Mouse (Mus musculus): ENCODE measurements around the gene Ppp1r1c.
"Not testable (repeated sequence)": the region's sequence is repeated elsewhere in the genome, so short reads cannot be mapped to it uniquely, and the experiment has no call there.

Ppp1r1c gene

DNA sequence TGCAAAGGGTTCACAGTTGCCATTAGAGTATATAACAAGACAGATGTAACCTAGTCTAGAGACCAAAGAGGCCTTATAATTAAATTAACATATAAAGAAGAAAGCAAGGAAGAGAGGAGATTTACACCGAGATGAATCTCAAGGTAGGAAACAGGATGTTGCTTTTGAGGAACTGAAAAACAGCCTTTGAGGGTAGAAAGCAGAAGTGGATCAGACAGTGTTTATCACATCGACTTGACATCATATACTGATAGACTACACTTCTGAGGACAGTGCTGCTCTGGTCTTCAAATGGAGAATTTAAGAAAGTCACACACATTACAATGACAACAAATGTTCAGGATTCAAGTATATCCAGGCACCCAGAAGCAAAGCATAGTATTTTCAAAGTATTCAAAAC is 34.4 kb downstream of the Ppp1r1c start:
- DNase-seq (ENCODE audit: low read depth, low spot score): no peak

GRCm38 (mm10) chr2:79744164-79744563 is 36.6 kb downstream of the Ppp1r1c start:
- no peak for DNase-seq (ENCODE audit: low read depth, low spot score)

DNA sequence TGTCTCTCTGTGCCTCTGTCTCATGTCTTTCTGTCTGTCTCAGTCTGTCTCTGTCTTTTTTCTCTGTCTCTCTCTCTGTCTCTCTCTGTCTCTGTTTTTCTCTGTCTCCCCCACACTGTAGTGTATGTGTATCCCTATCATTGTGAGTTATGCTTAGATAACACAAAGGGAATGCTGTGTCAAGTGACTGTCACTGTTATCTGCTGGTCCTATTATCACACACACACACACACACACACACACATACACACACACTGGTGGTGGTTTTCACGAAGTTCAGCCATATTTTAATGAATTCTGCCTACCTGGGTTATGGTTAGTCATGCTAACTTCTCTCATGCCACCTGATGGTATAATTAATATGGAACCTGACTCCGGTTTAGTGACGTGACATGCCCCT is 44.1 kb downstream of the Ppp1r1c start:
- no peak for DNase-seq (ENCODE audit: low read depth, low spot score)

- DNase-seq (ENCODE audit: low read depth, low spot score): no peak
Observed at GRCm38 (mm10) chr2:79760018-79760417, 52.4 kb downstream of the Ppp1r1c start.

- no peak for DNase-seq (ENCODE audit: low read depth, low spot score)
Observed at GRCm38 (mm10) chr2:79762723-79763388, 55.3 kb downstream of the Ppp1r1c start.

GRCm38 (mm10) chr2:79765032-79765431 is 57.5 kb downstream of the Ppp1r1c start:
- DNase-seq (ENCODE audit: low read depth, low spot score): no peak

GRCm38 (mm10) chr2:79765723-79766122 is 58.1 kb downstream of the Ppp1r1c start:
- no peak for DNase-seq (ENCODE audit: low read depth, low spot score)

DNA sequence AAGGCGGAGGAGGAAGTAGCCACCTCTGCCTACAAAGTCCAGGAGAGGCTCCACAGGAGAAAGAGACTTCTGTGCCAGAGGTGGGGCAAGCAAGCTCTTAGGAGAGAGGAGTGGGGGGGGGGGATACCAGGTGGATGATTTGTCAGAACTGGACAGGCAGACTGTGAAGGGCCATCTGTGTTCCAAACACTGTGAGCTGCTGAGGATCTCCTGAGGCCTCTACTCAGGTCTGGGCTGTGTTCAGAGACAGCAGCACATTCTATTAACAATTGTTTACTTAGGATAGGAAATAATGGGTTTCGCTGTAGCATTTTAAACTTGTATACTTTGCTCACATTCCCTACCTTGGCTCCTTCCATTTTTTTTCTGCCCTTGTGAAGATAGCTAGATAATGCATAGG is 61.0 kb downstream of the Ppp1r1c start:
- DNase-seq (ENCODE audit: low read depth, low spot score): no peak

DNA sequence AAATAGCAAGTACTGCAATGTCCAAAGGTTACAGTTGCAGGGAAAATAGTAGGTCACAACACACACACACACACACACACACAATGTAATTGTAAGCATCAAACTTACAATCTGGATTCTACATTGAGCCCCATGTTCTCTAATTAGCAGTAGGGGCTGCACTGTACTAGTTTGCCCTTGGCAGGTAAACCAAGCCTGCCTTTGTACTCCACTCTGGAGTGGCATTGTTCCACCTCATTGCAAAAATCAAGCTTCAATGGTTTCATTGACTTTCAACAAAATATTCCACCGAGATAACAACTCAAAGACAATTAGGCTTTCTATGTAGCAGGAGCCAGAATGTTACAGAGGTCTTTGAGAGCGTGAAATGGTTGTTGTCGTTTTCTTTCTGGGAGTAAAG is 62.7 kb downstream of the Ppp1r1c start:
- DNase-seq (ENCODE audit: low read depth, low spot score): no peak

- DNase-seq (ENCODE audit: low read depth, low spot score): peak; percentile 64
Observed at GRCm38 (mm10) chr2:79774372-79774771, 66.8 kb downstream of the Ppp1r1c start.

GRCm38 (mm10) chr2:79777801-79778200 is 70.2 kb downstream of the Ppp1r1c start:
- no peak for DNase-seq (ENCODE audit: low read depth, low spot score)

GRCm38 (mm10) chr2:79780772-79781171 is 73.2 kb downstream of the Ppp1r1c start:
- DNase-seq (ENCODE audit: low read depth, low spot score): no peak

- DNase-seq (ENCODE audit: low read depth, low spot score): no peak
Observed at GRCm38 (mm10) chr2:79785541-79786134, 78.1 kb downstream of the Ppp1r1c start.

DNA sequence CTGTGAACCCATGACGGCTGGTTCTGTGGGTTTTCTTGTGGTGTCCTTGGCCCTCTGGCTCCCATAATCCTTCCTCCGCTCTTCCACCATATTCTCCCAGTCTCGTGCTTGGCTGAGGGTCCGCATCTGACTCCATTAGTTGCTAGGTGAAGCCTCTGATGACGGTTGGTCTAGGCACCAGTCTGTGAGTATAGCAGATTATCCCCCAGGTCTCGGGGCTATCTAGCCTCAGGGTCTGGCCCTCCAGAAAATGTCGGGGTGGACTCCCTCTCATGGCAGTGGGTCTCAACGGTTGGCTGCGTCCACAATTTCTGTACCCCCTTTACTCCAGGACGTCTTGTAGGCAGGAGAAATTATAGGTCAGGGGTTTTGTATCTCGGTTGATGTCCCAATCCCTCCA is 78.9 kb downstream of the Ppp1r1c start:
- DNase-seq (ENCODE audit: low read depth, low spot score): no peak

DNA sequence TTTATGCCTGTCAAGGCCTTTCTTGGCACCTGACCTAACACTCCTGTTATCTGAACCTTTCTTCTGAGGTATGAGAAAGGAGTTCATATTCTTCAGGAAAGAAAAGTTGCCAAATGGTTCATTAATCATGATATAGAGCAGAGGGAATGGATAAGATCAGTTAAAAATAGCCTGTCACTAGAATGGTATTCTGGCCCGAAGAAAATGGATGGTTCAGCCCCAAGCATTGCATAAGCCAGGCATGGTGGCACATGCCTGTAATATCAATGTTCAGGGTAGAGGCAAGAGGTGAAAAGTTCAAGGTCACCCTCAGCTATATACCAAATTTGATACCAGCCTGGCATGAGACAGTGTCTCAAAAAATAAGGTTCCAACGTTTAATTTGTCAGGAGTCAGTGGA is 85.6 kb downstream of the Ppp1r1c start:
- no peak for DNase-seq (ENCODE audit: low read depth, low spot score)

DNA sequence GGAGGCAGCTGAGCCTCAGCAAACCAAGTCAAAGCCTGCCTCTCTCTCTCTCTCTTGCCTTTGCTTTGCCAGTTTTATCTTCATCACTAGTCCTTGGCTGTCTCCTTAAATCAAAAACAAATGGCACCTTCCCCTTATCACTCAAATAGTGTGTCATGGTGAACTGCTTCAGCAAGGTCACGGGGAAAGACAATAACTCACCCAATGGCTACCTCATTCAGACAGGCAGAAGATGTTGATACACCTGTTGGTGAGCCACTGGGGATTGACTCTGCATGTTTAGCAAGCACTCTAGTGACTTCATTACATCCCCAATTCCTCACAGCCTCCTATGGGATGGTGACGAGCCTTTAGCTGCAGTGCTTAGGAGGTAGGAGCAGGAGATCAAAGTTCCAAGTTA is 89.9 kb downstream of the Ppp1r1c start:
- no peak for DNase-seq (ENCODE audit: low read depth, low spot score)

DNA sequence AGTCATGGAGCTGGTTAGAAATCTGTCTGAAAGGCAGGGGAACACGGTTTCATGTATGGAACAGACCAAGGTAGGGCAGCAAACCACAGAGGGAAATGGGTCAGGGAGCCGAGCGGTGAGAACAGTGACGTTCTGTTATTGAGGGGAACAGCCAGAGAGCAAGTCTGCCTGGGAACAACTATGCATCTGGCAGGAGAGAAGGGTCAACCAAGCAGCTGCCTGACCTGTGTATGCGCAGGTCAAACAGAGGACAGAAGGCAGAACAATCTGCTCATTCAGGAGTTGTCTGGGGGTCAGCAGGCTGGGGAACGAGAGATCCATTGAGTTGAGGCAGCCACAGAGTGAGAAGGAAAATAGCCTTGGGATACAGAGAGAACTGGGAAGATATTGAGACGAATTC is 91.0 kb downstream of the Ppp1r1c start:
- DNase-seq (ENCODE audit: low read depth, low spot score): no peak

- no peak for DNase-seq (ENCODE audit: low read depth, low spot score)
Observed at GRCm38 (mm10) chr2:79815708-79816484, 108.3 kb downstream of the Ppp1r1c start.

DNA sequence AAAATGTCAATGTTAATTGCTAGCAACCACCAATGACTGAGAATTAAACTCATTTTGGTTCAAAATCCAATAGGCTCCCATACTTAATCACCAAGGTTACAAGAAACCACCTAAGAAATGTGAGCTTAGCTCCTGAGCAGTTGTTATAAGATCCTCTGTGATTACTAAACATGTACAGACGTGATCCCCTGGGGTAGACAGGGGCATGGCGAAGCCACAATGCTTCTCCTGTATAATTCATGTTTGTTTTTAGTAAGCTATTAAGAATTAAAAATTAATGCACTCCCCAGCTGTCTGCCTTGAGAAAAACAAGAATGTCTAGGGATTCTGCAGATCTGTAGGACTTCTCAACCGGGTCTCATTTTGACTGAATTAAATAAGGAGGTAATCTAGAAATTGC is 112.0 kb downstream of the Ppp1r1c start:
- no peak for DNase-seq (ENCODE audit: low read depth, low spot score)

GRCm38 (mm10) chr2:79825853-79826252 is 118.3 kb downstream of the Ppp1r1c start:
- DNase-seq (ENCODE audit: low read depth, low spot score): no peak

GRCm38 (mm10) chr2:79839090-79839489 is 131.5 kb downstream of the Ppp1r1c start:
- no peak for DNase-seq (ENCODE audit: low read depth, low spot score)

- DNase-seq (ENCODE audit: low read depth, low spot score): no peak
Observed at GRCm38 (mm10) chr2:79839513-79839912, 131.9 kb downstream of the Ppp1r1c start.

DNA sequence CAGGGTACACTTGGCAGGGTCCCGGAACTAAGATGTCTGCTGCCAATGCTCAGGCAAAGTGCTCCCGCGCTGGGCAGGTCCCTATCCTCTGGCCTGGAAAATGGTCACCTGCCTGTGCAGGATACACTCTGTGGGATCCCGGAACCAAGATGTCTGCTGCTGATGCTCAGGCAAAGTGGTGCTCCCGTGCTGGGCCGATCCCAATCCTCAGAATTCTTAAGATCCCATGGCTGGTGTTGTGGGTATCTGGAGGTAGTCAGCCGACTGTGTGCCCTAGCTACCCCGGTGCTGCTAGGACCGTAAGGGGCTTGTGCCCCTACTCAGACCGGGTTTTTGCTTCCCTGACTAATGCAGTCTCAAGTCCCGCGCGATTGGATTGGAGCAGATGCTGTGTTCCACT is 139.8 kb downstream of the Ppp1r1c start:
- not testable (repeated sequence) for DNase-seq (ENCODE audit: low read depth, low spot score)
